Mouse (Mus musculus) forebrain, postnatal 0 days (tissue): ENCODE data around the gene Ankrd11. TPM values are rescaled to one million over a fixed set of nuclear protein-coding genes. Genes with fewer than 3 reads are reported as not detected.

ENCODE experiments used
- ATAC-seq: fragments of 200-750 bp; cut with Nextera tagmentation; 2 replicates; pipeline ENCODE4 v1.8.0; 2017; ENCODE audit warnings: mild to moderate bottlenecking, moderate library complexity
- DNase-seq: peaks from one replicate; pipeline ENCODE4 v3.0.0-alpha.2; 2015
- H3K27ac ChIP-seq: fragments of 300-500 bp; sonication (generic); 2 replicates; pipeline ENCODE4 v1.5.1; 2014; ENCODE audit warnings: low read depth, mild to moderate bottlenecking, antibody characterized with exemption, low read length, moderate library complexity, mixed read lengths
- H3K27me3 ChIP-seq: fragments of 300-500 bp; sonication (generic); 2 replicates; pipeline ENCODE4 v1.6.1; 2014; ENCODE audit warnings: mild to moderate bottlenecking, low read length, mixed read lengths; ENCODE audit not compliant: insufficient read depth
- H3K36me3 ChIP-seq: fragments of 300-500 bp; sonication (generic); 2 replicates; pipeline ENCODE4 v1.6.1; 2014; ENCODE audit warnings: mild to moderate bottlenecking, moderate library complexity; ENCODE audit not compliant: insufficient read depth
- H3K4me1 ChIP-seq: fragments of 300-500 bp; sonication (generic); 2 replicates; pipeline ENCODE4 v1.6.1; 2014; ENCODE audit warnings: antibody characterized with exemption; ENCODE audit not compliant: insufficient read depth
- H3K4me2 ChIP-seq: fragments of 300-500 bp; sonication (generic); 2 replicates; pipeline ENCODE4 v1.6.1; 2014; ENCODE audit warnings: low read depth, mild to moderate bottlenecking, moderate library complexity
- H3K4me3 ChIP-seq: fragments of 300-500 bp; sonication (generic); 2 replicates; pipeline ENCODE4 v1.5.1; 2014; ENCODE audit warnings: low read depth, low read length, mixed read lengths
- H3K9ac ChIP-seq: fragments of 300-500 bp; sonication (generic); 2 replicates; pipeline ENCODE4 v1.6.1; 2014; ENCODE audit warnings: mild to moderate bottlenecking
- H3K9me3 ChIP-seq: fragments of 300-500 bp; sonication (generic); 2 replicates; pipeline ENCODE4 v1.6.1; 2016; ENCODE audit warnings: low read length
- CTCF ChIP-seq: sonication (generic); IDR thresholded peaks from 2 replicates; pipeline ENCODE4 v1.5.1; 2016; ENCODE audit warnings: antibody characterized with exemption, control low read depth, low read depth
- WGBS: fragments of 180-500 bp; shearing (Covaris S2); extraction: QIAGEN DNeasy Blood & Tissue Kit; methylation state at CpG from one replicate; pipeline ENCODE4 v1.1.7; 2014; 5-methylcytosine and 5-hydroxymethylcytosine counted together
- polyA plus RNA-seq: library from polyadenylated mRNA; unstranded; fragments of >200 nt; fragmentation: Nextera tagmentation; extraction: Ambion mirVana; gene quantifications from 2 replicates; pipeline ENCODE4 v1.2.1, GENCODE M21; 2015
- total RNA-seq: library from RNA; depleted of rRNA; stranded (reverse); fragments of >200 nt; gene quantifications from 2 replicates; pipeline ENCODE4 v1.2.3, GENCODE M21; 2014

Gene Ankrd11
- total and polyA plus RNA-seq, 2 experiments from 2014 or later: 73.5 to 103 TPM

DNA sequence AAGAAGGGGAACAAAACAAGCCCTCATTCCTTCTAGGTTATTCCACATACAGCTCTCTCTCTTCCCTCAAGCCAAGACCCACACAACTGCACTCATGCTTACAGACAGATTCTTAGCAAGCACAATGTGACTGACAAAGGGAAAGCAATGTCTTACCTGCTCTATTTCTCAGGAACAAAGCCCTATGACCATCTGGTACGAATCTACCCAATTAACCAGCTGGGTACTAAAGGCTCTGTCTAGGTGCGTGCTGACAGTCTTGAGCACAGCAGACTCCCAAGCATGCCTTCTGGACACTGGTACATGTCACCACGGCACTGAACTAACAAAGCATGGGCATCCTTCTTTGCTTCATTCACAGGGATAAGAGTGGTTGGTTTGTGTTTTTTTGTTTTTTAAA, 103.9 kb downstream of the Ankrd11 start:
- H3K4me1 ChIP-seq: peaks cover 26% of the 10 kb centered on the region
- 0 out of 2 replicates have a peak overlapping the region, but pooled peaks have one; percentile 17 for H3K27ac ChIP-seq
- H3K4me2 ChIP-seq: no peak overlapping the region
- no peak overlapping the region for H3K9ac ChIP-seq
- no peak for DNase-seq
- 41% methylated on average over 3 of the region's 3 CpGs for WGBS
- no peak for TF ChIP-seq CTCF
- H3K36me3 ChIP-seq: no peaks in the 10 kb centered on the region
- H3K4me3 ChIP-seq: no peak overlapping the region
- H3K27me3 ChIP-seq: no peaks in the 10 kb centered on the region
- no peak for ATAC-seq
- no peaks in the 10 kb centered on the region for H3K9me3 ChIP-seq

DNA sequence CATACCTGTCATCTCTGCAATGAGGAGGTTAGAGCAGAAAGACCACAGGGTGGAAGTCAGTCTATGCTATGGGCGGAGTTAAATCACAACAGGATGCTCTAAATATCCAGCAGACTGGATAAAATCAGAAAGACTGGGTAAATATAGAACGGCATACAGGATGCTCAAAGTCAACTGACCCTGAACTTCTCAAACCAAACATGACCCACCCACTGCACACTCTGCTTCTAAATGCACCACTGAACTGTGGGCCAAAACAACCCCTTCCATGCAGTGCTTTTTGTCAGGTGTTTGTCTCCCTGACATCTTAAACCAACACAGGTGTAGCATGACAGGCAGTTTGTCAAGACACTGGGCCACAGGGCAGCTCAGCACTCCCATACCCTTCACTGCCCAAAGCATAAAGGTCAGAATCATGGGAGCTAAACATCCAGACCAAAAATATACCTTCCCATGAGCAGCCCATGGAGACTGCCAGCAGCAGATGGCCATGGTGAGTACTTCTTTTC, 104.5 kb downstream of the Ankrd11 start:
- 91% methylated on average over 2 of the region's 2 CpGs for WGBS
- no peaks in the 10 kb centered on the region for H3K27me3 ChIP-seq
- ATAC-seq: no peak

DNA sequence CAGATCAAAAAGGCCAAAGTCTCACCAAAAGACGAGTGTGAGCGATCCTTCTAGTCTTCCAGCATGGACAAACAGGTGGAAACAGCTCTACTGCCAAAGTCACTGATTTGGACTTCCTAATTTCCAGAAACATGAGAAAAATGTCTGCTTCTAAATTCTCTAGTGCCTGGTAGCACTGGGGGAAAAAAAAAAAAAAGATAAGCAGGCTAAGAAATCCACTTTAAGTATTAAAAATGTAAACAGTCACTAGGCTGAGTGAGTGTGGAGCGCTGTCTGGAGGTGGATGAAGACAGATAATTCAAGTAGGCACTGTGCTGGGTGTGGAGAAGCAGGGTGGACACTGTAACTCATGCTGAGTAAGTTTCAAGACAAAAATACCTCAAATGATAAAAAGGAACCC, 106.2 kb downstream of the Ankrd11 start:
- DNase-seq (no peak), ATAC-seq (no peak)
- Histone ChIP-seq H3K4me2 (no peak overlapping the region), H3K27ac (no peak overlapping the region), H3K36me3 (no peaks in the 10 kb centered on the region), H3K9me3 (no peaks in the 10 kb centered on the region), H3K4me3 (no peak overlapping the region), H3K4me1 (peaks cover 30% of the 10 kb centered on the region), H3K9ac (no peak overlapping the region), H3K27me3 (no peaks in the 10 kb centered on the region)
- TF ChIP-seq CTCF: no peak
- WGBS: 83% methylated on average over 3 of the region's 3 CpGs

More for the DNA sequence above, 104.5 kb downstream of the Ankrd11 start:
- Histone ChIP-seq H3K4me3 (no peak overlapping the region), H3K4me1 (peaks cover 23% of the 10 kb centered on the region), H3K9me3 (no peaks in the 10 kb centered on the region), H3K4me2 (no peak overlapping the region), H3K27ac (no peak overlapping the region), H3K36me3 (no peaks in the 10 kb centered on the region), H3K9ac (no peak overlapping the region)
- no peak for TF ChIP-seq CTCF
- DNase-seq: no peak

DNA sequence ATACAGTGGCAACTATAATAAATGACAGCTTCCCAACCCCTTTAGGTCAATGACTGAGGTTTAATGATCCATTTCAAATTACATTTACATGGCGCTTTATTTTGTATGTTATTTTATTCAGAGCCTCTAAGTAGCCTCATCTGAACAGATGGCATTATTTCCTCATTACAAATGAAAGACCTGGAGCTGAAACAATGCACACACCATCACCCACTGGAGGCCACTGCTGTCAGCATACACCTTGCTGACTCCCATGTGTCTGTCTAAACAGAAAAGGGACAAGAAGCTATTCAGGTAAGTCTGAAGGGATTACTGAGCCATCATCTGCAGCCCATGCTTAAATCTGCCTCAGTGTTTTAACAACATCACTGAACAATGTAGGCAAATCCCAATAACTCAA, 107.0 kb downstream of the Ankrd11 start:
- WGBS: 57% methylated on average over 1 of the region's 1 CpGs
- DNase-seq: no peak
- Histone ChIP-seq H3K4me2 (no peak overlapping the region), H3K9ac (no peak overlapping the region), H3K27me3 (no peaks in the 10 kb centered on the region), H3K27ac (peak overlapping the region; percentile 40; the same call in 1 of the 2 replicates), H3K9me3 (no peaks in the 10 kb centered on the region), H3K36me3 (no peaks in the 10 kb centered on the region), H3K4me1 (peaks cover 35% of the 10 kb centered on the region), H3K4me3 (no peak overlapping the region)
- no peak for ATAC-seq
- TF ChIP-seq CTCF: no peak

DNA sequence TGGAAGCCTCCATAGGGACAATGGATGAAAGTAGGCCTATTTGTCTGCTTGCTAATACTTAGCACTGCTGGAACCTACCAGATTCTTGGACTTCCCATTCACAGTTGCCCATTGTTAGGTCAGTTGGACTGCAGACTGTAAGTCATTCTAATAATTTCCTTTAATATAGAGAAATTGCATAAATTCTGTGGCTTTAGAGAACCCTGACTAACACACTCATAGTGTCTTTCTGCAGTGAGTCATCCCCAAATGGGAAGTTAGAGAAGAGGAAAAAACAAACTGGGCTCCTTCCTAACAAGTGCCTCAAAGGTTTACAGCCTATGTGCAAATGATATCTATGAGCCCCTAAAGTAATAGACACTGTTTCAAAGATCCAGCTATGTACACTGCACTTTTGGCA, 108.1 kb downstream of the Ankrd11 start:
- H3K9ac ChIP-seq: no peak overlapping the region
- no peaks in the 10 kb centered on the region for H3K27me3 ChIP-seq
- no peaks in the 10 kb centered on the region for H3K36me3 ChIP-seq
- no peak overlapping the region for H3K4me2 ChIP-seq
- H3K27ac ChIP-seq: no peak overlapping the region
- no peaks in the 10 kb centered on the region for H3K9me3 ChIP-seq
- no peak for DNase-seq
- TF ChIP-seq CTCF: no peak
- peaks cover 36% of the 10 kb centered on the region for H3K4me1 ChIP-seq
- no peak overlapping the region for H3K4me3 ChIP-seq
- no peak for ATAC-seq

DNA sequence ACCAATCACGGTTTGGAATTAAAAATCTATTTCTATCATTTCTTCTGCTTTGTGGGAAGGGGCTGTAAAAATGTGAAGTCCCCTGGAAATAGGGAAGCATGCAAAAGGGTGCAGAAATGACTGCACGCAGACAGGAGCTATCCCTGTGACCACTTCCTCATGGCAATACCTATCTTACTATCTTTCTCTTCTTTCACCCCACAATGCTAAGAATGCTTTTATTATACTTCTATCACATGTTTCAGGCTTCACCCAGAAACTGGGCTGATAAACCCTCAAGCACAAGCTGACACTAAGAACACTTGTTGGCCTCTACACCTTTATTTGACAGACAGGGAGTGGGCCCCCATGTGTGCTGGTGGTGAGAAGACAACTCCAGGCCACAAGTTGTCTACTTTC, 109.5 kb downstream of the Ankrd11 start:
- H3K4me1 ChIP-seq: peaks cover 23% of the 10 kb centered on the region
- no peaks in the 10 kb centered on the region for H3K27me3 ChIP-seq
- H3K27ac ChIP-seq: peak overlapping the region; percentile 74

DNA sequence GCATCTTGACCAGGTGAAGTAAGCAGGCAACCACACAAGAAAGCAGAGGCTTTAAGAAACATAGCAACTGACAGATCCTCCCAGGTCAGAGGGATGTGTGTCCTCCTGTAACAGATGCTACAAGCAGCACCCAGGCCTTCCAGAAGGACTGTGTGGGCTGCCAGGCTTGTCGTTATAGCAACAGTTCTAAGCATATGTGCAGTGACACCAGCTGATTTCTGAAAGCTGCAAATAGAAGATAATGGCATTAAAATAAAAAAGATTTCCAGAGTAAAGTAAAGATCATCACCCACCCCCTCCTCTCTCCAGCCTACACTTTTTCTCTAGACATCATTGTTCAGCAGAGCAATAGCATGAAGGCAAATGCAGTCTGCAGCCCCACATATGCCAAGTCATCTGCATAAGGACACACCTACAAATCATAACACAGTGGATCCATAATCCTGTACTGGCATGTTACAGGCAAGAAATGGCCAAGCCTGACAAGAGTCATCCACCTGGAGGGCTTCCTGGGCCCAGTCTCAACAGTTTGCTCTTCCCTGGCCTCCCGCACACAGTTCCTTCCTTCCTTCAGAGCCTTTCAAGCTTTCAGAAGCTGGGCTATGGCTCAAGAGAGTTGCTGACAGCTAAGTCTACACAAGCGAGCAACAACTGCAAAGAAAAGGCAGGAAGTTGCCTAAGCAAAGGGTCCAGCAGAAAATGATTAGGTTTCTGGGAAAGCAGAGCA, 110.1 kb downstream of the Ankrd11 start:
- Histone ChIP-seq H3K4me3 (no peak overlapping the region), H3K27ac (peak overlapping the region; percentile 74), H3K36me3 (no peaks in the 10 kb centered on the region), H3K27me3 (no peaks in the 10 kb centered on the region), H3K9me3 (no peaks in the 10 kb centered on the region), H3K9ac (no peak overlapping the region), H3K4me2 (peak overlapping the region; percentile 27), H3K4me1 (peaks cover 23% of the 10 kb centered on the region)
- peak; percentile 89 for ATAC-seq
- DNase-seq: peak; percentile 80
- no peak for TF ChIP-seq CTCF
- WGBS: 33% methylated on average over 3 of the region's 3 CpGs

More for the DNA sequence above, 109.5 kb downstream of the Ankrd11 start:
- H3K9ac ChIP-seq: no peak overlapping the region
- ATAC-seq: no peak
- no peak for TF ChIP-seq CTCF
- H3K4me3 ChIP-seq: no peak overlapping the region
- no peak overlapping the region for H3K4me2 ChIP-seq
- no peaks in the 10 kb centered on the region for H3K36me3 ChIP-seq
- H3K9me3 ChIP-seq: no peaks in the 10 kb centered on the region
- no peak for DNase-seq
- WGBS: 73% methylated on average over 2 of the region's 2 CpGs
